ENCODE assay signal across 32 mouse cellular contexts in the genomic region with DNA sequence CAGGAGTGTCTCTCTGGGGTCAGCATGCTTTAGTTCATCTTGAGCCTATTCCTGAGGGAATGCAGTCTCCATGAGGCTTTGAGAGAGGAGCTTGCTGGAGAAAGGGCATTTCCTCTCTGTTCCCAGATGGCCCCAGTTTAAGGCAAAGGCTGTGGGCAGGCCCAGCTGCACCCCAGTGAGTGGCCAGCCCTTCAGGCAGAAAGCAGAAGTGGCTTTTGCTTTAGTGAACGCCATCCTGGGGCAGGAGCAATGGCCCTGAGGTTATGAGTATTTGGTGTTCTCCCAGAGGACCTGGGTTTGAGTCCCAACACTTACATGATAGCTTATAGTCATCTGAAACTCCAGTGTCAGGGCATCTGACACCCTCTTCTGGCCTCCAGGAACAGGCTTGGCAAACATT. TPM values are rescaled to one million over a fixed set of nuclear protein-coding genes. Genes with fewer than 3 reads are reported as not detected.
A peak's percentile ranks its signal among the peaks of the same experiment; 100 is the strongest.
DNase-seq lines count a peak whose midpoint lies in the region; ATAC-seq and TF ChIP-seq lines count a peak whose summit lies in the region.
"Had no signal": no experiment of that assay in that cellular context is flagged by ENCODE, and none has a peak within 500 bp of the region (broad histone marks: within the 10 kb centered on the region; RNA-seq: fewer than 3 reads in every experiment).

No protein-coding gene starts in this region.

- in situ Hi-C loops in CH12.LX (cut with MboI; ENCODE audit: low pct_ligation_motif_present, low pct_unique_long_range_greater_than_20kb, low sequenced_read_pairs) = no loop called here

- no peaks in the 10 kb centered on the region for H3K9me3 ChIP-seq in CH12.LX (replicated peaks; ENCODE audit: low read length)
- H3K9me3 ChIP-seq: embryonic facial prominence, embryonic 13.5 days; forebrain, embryonic 13.5 days; heart, embryonic 13.5 days; hindbrain, embryonic 13.5 days; neural tube, embryonic 15.5 days had no signal

- H3K27me3 ChIP-seq in CH12.LX (replicated peaks) = peaks cover 17% of the 10 kb centered on the region
- H3K27me3 ChIP-seq: embryonic facial prominence, embryonic 13.5 days; forebrain, embryonic 13.5 days; heart, embryonic 13.5 days had no signal

- no peaks in the 10 kb centered on the region for H3K79me2 ChIP-seq in CH12.LX (replicated peaks; ENCODE audit: control insufficient read depth, extremely low read depth, insufficient read depth, poor library complexity, severe bottlenecking)

- TF ChIP-seq CTCF in gastrocnemius, adult 2 months (IDR thresholded peaks at IDR 0.05) = no peak
- no peak for TF ChIP-seq CTCF in CH12.LX (conservative IDR thresholded peaks at IDR 0.05 in 1 of 2, IDR thresholded peaks at IDR 0.05 in 1 of 2; ENCODE audit: low read depth in 2 of 2, low read length in 2 of 2)

- TF ChIP-seq POLR2A in CH12.LX (IDR thresholded peaks at IDR 0.05; ENCODE audit: low read depth, low read length) = no peak

- no peak overlapping the region for H3K9ac ChIP-seq in CH12.LX (ENCODE audit: insufficient read depth, low read depth)
- H3K9ac ChIP-seq: embryonic facial prominence, embryonic 13.5 days; forebrain, embryonic 13.5 days; heart, embryonic 13.5 days; hindbrain, embryonic 13.5 days; neural tube, embryonic 15.5 days had no signal

- peaks cover 3 to 31% of the 10 kb centered on the region in 2 experiments; a peak in 3 of 4 replicates for H3K4me1 ChIP-seq in CH12.LX (ENCODE audit: control insufficient read depth in 1 of 2, insufficient read depth in 2 of 2)

- intact Hi-C loops in gastrocnemius, adult 2 months (cut with DNase I) = no loop called here

- no peak overlapping the region for H3K4me3 ChIP-seq in gastrocnemius, adult 2 months
- no peak overlapping the region for H3K4me3 ChIP-seq in CH12.LX (replicated peaks in 1 of 3; ENCODE audit: low read depth in 2 of 3, low read length in 2 of 3, poor library complexity in 1 of 3)
- H3K4me3 ChIP-seq: embryonic facial prominence, embryonic 13.5 days; erythroblast, embryonic 14.5 days; forebrain, embryonic 13.5 days; heart, embryonic 13.5 days; hindbrain, embryonic 13.5 days; neural tube, embryonic 15.5 days had no signal

- no peak for TF ChIP-seq EP300 in CH12.LX (IDR thresholded peaks at IDR 0.05; ENCODE audit: low read length)

- H3K36me3 ChIP-seq in CH12.LX (replicated peaks in 1 of 2; ENCODE audit: control insufficient read depth in 1 of 2, insufficient read depth in 1 of 2, low read length in 1 of 2) = peaks cover 0 to 2% of the 10 kb centered on the region in 2 experiments
- H3K36me3 ChIP-seq: embryonic facial prominence, embryonic 13.5 days; heart, embryonic 13.5 days; hindbrain, embryonic 13.5 days; neural tube, embryonic 15.5 days had no signal

- no peak overlapping the region for H3K4me2 ChIP-seq in CH12.LX (ENCODE audit: insufficient read depth, low read depth, poor library complexity, severe bottlenecking)
- H3K4me2 ChIP-seq: embryonic facial prominence, embryonic 13.5 days; forebrain, embryonic 13.5 days; heart, embryonic 13.5 days; hindbrain, embryonic 13.5 days; neural tube, embryonic 15.5 days had no signal

- peak overlapping the region; percentile 20; the same call in 1 of the 2 replicates for H3K27ac ChIP-seq in gastrocnemius, adult 2 months
- no peak overlapping the region for H3K27ac ChIP-seq in CH12.LX (ENCODE audit: insufficient read depth, low read depth)
- H3K27ac ChIP-seq: embryonic facial prominence, embryonic 13.5 days; forebrain, embryonic 13.5 days; heart, embryonic 13.5 days; hindbrain, embryonic 13.5 days; kidney, postnatal 0 days; neural tube, embryonic 15.5 days; stomach, postnatal 0 days had no signal

- no peak for DNase-seq in gastrocnemius, adult 2 months
- no peak for DNase-seq in gastrocnemius, adult 18-20 months (ENCODE audit: low spot score)
- DNase-seq in CH12.LX (ENCODE audit: extremely low read depth) = peak; percentile 40
- DNase-seq in left cerebral cortex, adult 18-20 months (ENCODE audit: low spot score in 2 of 2) = no peak
- no peak for DNase-seq in heart, adult 9 months (ENCODE audit: low spot score in 2 of 2)
- DNase-seq in adrenal gland, postnatal 10 days = no peak
- DNase-seq: adrenal gland, adult 2 months; cerebellum, adult 18-20 months; cerebellum, postnatal 14 days; gastrocnemius, postnatal 10 days; heart, adult 11 months; heart, postnatal 14 days; kidney, adult 2 months; lung, adult 2 months; midbrain, embryonic 14.5 days; thymus, adult 2 months had no signal

- dilution Hi-C loops in CH12.LX (cut with MboI; ENCODE audit: extremely low pct_ligation_motif_present, extremely low pct_unique_long_range_greater_than_20kb, low sequenced_read_pairs) = no loop called here

- TF ChIP-seq RAD21 in CH12.LX (IDR thresholded peaks at IDR 0.05; ENCODE audit: low read depth, low read length) = no peak

- peak; percentile 52 to 61; a peak in 3 of 4 replicates for ATAC-seq in hematopoietic stem cell, adult 5-6 weeks (replicated peaks in 1 of 2; ENCODE audit: insufficient read depth in 1 of 2, low FRiP score in 2 of 2, low TSS enrichment in 1 of 2, low read depth in 1 of 2, poor library complexity in 2 of 2, severe bottlenecking in 2 of 2)
- ATAC-seq in monocyte, adult 5-6 weeks (replicated peaks; ENCODE audit: insufficient number of reproducible peaks, low FRiP score, low TSS enrichment, poor library complexity, severe bottlenecking) = 0 out of 2 replicates have a peak, but pooled peaks have one; percentile 49
- ATAC-seq: CD4-positive, CD25-positive, alpha-beta regulatory T cell, adult 4 months; forebrain, embryonic 13.5 days; inflammation-experienced regulatory T-cells, adult 6 months had no signal

TF ChIP-seq in CH12.LX, 34 proteins besides CTCF, POLR2A, EP300 and RAD21:
- no peak for TF ChIP-seq JUND (conservative IDR thresholded peaks at IDR 0.05; ENCODE audit: low read depth, low read length)
- no peak for TF ChIP-seq POLR2AphosphoS2 (IDR thresholded peaks at IDR 0.05; ENCODE audit: low read depth, low read length)
- no peak for TF ChIP-seq MXI1 (IDR thresholded peaks at IDR 0.05; ENCODE audit: low read depth, low read length)
- TF ChIP-seq MYC (IDR thresholded peaks at IDR 0.05; ENCODE audit: low read depth, low read length) = no peak
- no peak for TF ChIP-seq HCFC1 (IDR thresholded peaks at IDR 0.05; ENCODE audit: low read depth, low read length)
- no peak for TF ChIP-seq ELF1 (IDR thresholded peaks at IDR 0.05; ENCODE audit: low read depth, low read length)
- TF ChIP-seq MEF2A (IDR thresholded peaks at IDR 0.05; ENCODE audit: borderline replicate concordance, low read depth, low read length) = no peak
- no peak for TF ChIP-seq NELFE (IDR thresholded peaks at IDR 0.05; ENCODE audit: low read depth, low read length)
- TF ChIP-seq SMC3 (IDR thresholded peaks at IDR 0.05; ENCODE audit: low read depth, low read length) = no peak
- no peak for TF ChIP-seq KAT2A (IDR thresholded peaks at IDR 0.05; ENCODE audit: insufficient replicate concordance, low read length)
- no peak for TF ChIP-seq USF1 (IDR thresholded peaks at IDR 0.05; ENCODE audit: low read depth, low read length)
- no peak for TF ChIP-seq TCF12 (IDR thresholded peaks at IDR 0.05; ENCODE audit: low read depth, low read length)
- no peak for TF ChIP-seq ZC3H11A (IDR thresholded peaks at IDR 0.05; ENCODE audit: low read depth, low read length)
- TF ChIP-seq IRF4 (IDR thresholded peaks at IDR 0.05; ENCODE audit: low read depth, low read length) = no peak
- no peak for TF ChIP-seq MAX (IDR thresholded peaks at IDR 0.05; ENCODE audit: low read length)
- TF ChIP-seq NRF1 (IDR thresholded peaks at IDR 0.05; ENCODE audit: low read depth, low read length) = no peak

RNA-seq across cellular contexts. Expression of gene Gpr142, which starts 22.6 kb away (rescaled TPM):
- not detected for total RNA-seq in gastrocnemius, adult 2 months (2021)
- total RNA-seq in gastrocnemius, adult 18-20 months (2021) = not detected
- total RNA-seq in CH12.LX (2012; rRNA removed) (not detected in 2 replicates), CH12.LX (2014; rRNA removed) (not detected in 2 replicates)
- not detected in 2 replicates for polyA plus RNA-seq in CH12.LX (2012; ENCODE audit: insufficient read length, low read depth)
- not detected in 2 replicates for total RNA-seq in hematopoietic stem cell, adult 5-6 weeks (2017)
- not detected in 3 replicates for total RNA-seq in monocyte, adult 5-6 weeks (2017)
- total RNA-seq in left cerebral cortex, adult 18-20 months (2021) = not detected
- total RNA-seq in adrenal gland, postnatal 10 days (2021) = not detected
- total RNA-seq: adrenal gland, adult 2 months; gastrocnemius, postnatal 10 days; heart, postnatal 14 days; layer of hippocampus, postnatal 14 days; liver, adult 2 months; megakaryocyte-erythroid progenitor cell, adult 5-6 weeks had no signal
- polyA plus RNA-seq: adrenal gland, adult 2 months; CD4-positive, CD25-positive, alpha-beta regulatory T cell, adult 4 months; embryonic facial prominence, embryonic 13.5 days; erythroblast, embryonic 14.5 days; forebrain, embryonic 13.5 days; heart, embryonic 13.5 days; hindbrain, embryonic 13.5 days; inflammation-experienced regulatory T-cells, adult 6 months; kidney, adult 2 months; kidney, postnatal 0 days; large intestine, adult 2 months; liver, adult 2 months; lung, adult 2 months; midbrain, embryonic 14.5 days; neural tube, embryonic 15.5 days; stomach, postnatal 0 days; thymus, adult 2 months had no signal

RNA-seq across cellular contexts. Expression of gene Btbd17, which starts 25.6 kb away (rescaled TPM):
- total RNA-seq in gastrocnemius, adult 2 months (2021) = not detected
- not detected for total RNA-seq in gastrocnemius, adult 18-20 months (2021)
- total RNA-seq in CH12.LX (2012; rRNA removed) = not detected in 2 replicates
- not detected in 2 replicates for total RNA-seq in CH12.LX (2014; rRNA removed)
- polyA plus RNA-seq in CH12.LX (2012; ENCODE audit: insufficient read length, low read depth) = not detected in 2 replicates
- total RNA-seq in hematopoietic stem cell, adult 5-6 weeks (2017) = not detected in 2 replicates
- total RNA-seq in monocyte, adult 5-6 weeks (2017) = not detected in 3 replicates
- total RNA-seq in left cerebral cortex, adult 18-20 months (2021) = 10 to 100 TPM; 26.3 to 31.6 TPM
- under 1 TPM; 0.21 to 0.33 TPM for total RNA-seq in adrenal gland, postnatal 10 days (2021)
- total RNA-seq: adrenal gland, adult 2 months; liver, adult 2 months; megakaryocyte-erythroid progenitor cell, adult 5-6 weeks had no signal
- polyA plus RNA-seq: CD4-positive, CD25-positive, alpha-beta regulatory T cell, adult 4 months; erythroblast, embryonic 14.5 days; heart, embryonic 13.5 days; inflammation-experienced regulatory T-cells, adult 6 months; liver, adult 2 months had no signal

RNA-seq across cellular contexts. Expression of gene Gprc5c, which starts 29.6 kb away (rescaled TPM):
- 10 to 100 TPM; 45.4 to 82.1 TPM for total RNA-seq in gastrocnemius, adult 2 months (2021)
- total RNA-seq in gastrocnemius, adult 18-20 months (2021) = 10 to 100 TPM; 39.7 to 43.7 TPM
- total RNA-seq in CH12.LX (2012; rRNA removed) (not detected in 2 replicates), CH12.LX (2014; rRNA removed) (not detected in 2 replicates)
- polyA plus RNA-seq in CH12.LX (2012; ENCODE audit: insufficient read length, low read depth) = not detected in 2 replicates
- not detected in 2 replicates for total RNA-seq in hematopoietic stem cell, adult 5-6 weeks (2017)
- 0.78 to 3.1 TPM (median 1.9 TPM) in 3 replicates for total RNA-seq in monocyte, adult 5-6 weeks (2017)
- 1 to 10 TPM; 4.3 to 6.5 TPM for total RNA-seq in left cerebral cortex, adult 18-20 months (2021)
- total RNA-seq in adrenal gland, postnatal 10 days (2021) = 10 to 100 TPM; 26.2 to 27.9 TPM
- total RNA-seq: megakaryocyte-erythroid progenitor cell, adult 5-6 weeks had no signal
- polyA plus RNA-seq: CD4-positive, CD25-positive, alpha-beta regulatory T cell, adult 4 months; inflammation-experienced regulatory T-cells, adult 6 months had no signal

RNA-seq across cellular contexts. Expression of gene Kif19a, which starts 56.1 kb away (rescaled TPM):
- under 1 TPM; 0.54 to 0.56 TPM for total RNA-seq in gastrocnemius, adult 2 months (2021)
- 1 to 10 TPM in 1 of 2 experiments, under 1 TPM in 1; 0.57 to 1.1 TPM for total RNA-seq in gastrocnemius, adult 18-20 months (2021)
- total RNA-seq in CH12.LX (2012; rRNA removed) (5.8 and 8.2 TPM in 2 replicates), CH12.LX (2014; rRNA removed) (0.66 and 1.9 TPM in 2 replicates)
- 0.68 and 1.4 TPM in 2 replicates for polyA plus RNA-seq in CH12.LX (2012; ENCODE audit: insufficient read length, low read depth)
- total RNA-seq in hematopoietic stem cell, adult 5-6 weeks (2017) = 1.9 and 2.0 TPM in 2 replicates
- 6.3 to 7.4 TPM (median 6.4 TPM) in 3 replicates for total RNA-seq in monocyte, adult 5-6 weeks (2017)
- total RNA-seq in left cerebral cortex, adult 18-20 months (2021) = 1 to 10 TPM; 1.7 to 2.6 TPM
- total RNA-seq in adrenal gland, postnatal 10 days (2021) = 1 to 10 TPM in 1 of 2 experiments, under 1 TPM in 1; 0.67 to 1.1 TPM
- total RNA-seq: megakaryocyte-erythroid progenitor cell, adult 5-6 weeks had no signal
- polyA plus RNA-seq: CD4-positive, CD25-positive, alpha-beta regulatory T cell, adult 4 months; erythroblast, embryonic 14.5 days had no signal

Comparison
In these comparisons a context has a peak if more than half of its experiments do, and no peak if none do; other contexts are left out.
1. RNA of gene Btbd17, which starts 25.6 kb away (total RNA-seq): 26.3 to 31.6 TPM in left cerebral cortex, adult 18-20 months; 0.21 to 0.33 TPM in adrenal gland, postnatal 10 days, not detected in gastrocnemius, adult 2 months, not detected in CH12.LX, not detected in gastrocnemius, adult 18-20 months, not detected in hematopoietic stem cell, adult 5-6 weeks and not detected in monocyte, adult 5-6 weeks; every median in the first group is over 10 times any median in the second.